Mouse (Mus musculus) liver, embryonic 14.5 days (tissue): Measurements from ENCODE around the gene Trpm4. TPM values are rescaled to one million over a fixed set of nuclear protein-coding genes. Genes with fewer than 3 reads are reported as not detected.

Experiments
- ATAC-seq: fragments of 200-750 bp; cut with Nextera tagmentation; 2 replicates; pipeline ENCODE4 v1.8.0; 2017; ENCODE audit warnings: moderate number of reproducible peaks, mild to moderate bottlenecking, moderate library complexity; ENCODE audit not compliant: insufficient read depth
- DNase-seq, 3 experiments: peaks; one replicate each; pipeline ENCODE4 v3.0.0-alpha.2; 2012 to 2013; ENCODE audit warnings: low read depth in 3 of 3, low spot score in 3 of 3
- H3K27ac ChIP-seq: fragments of 300-500 bp; sonication (generic); 2 replicates; pipeline ENCODE4 v1.5.1; 2014; ENCODE audit warnings: moderate library complexity, mild to moderate bottlenecking, control low read depth, inconsistent platforms
- H3K27me3 ChIP-seq: fragments of 300-500 bp; sonication (generic); 2 replicates; pipeline ENCODE4 v1.6.1; 2014; ENCODE audit warnings: mild to moderate bottlenecking, low read length, moderate library complexity; ENCODE audit not compliant: control insufficient read depth, insufficient read depth
- H3K36me3 ChIP-seq: fragments of 300-500 bp; sonication (generic); replicated peaks from 2 replicates; pipeline ENCODE4 v1.6.1; 2014; ENCODE audit warnings: low read depth; ENCODE audit not compliant: control insufficient read depth, insufficient read depth
- H3K4me1 ChIP-seq, 2 experiments: fragments of 200-500 bp in 1 of 2; fragments of 300-500 bp in 1 of 2; sonication (generic) in 1 of 2; replicated peaks; 2 replicates each; pipeline ENCODE4 v1.6.1; 2012 to 2014; ENCODE audit warnings: antibody characterized with exemption in 1 of 2, inconsistent platforms in 1 of 2, low read length in 1 of 2; ENCODE audit not compliant: control insufficient read depth in 2 of 2, insufficient read depth in 2 of 2
- H3K4me2 ChIP-seq: fragments of 300-500 bp; sonication (generic); 2 replicates; pipeline ENCODE4 v1.6.1; 2014; ENCODE audit warnings: low read depth, mild to moderate bottlenecking, control low read depth, moderate library complexity
- H3K4me3 ChIP-seq, 2 experiments: fragments of 200-500 bp in 1 of 2; fragments of 300-500 bp in 1 of 2; sonication (generic) in 1 of 2; 2 replicates each; pipeline ENCODE4 v1.5.1; 2012 to 2014; ENCODE audit warnings: low read depth in 2 of 2, low read length in 2 of 2, mild to moderate bottlenecking in 2 of 2, control low read depth in 1 of 2, inconsistent platforms in 1 of 2, moderate library complexity in 1 of 2; ENCODE audit not compliant: insufficient read depth in 1 of 2
- H3K9ac ChIP-seq: fragments of 300-500 bp; sonication (generic); replicated peaks from 2 replicates; pipeline ENCODE4 v1.6.1; 2014; ENCODE audit warnings: mild to moderate bottlenecking, control low read depth, moderate library complexity
- H3K9me3 ChIP-seq: fragments of 300-500 bp; sonication (generic); 2 replicates; pipeline ENCODE4 v1.6.1; 2016; ENCODE audit warnings: low read length, mixed read lengths; ENCODE audit not compliant: control insufficient read depth
- CTCF ChIP-seq: IDR thresholded peaks from 2 replicates; pipeline ENCODE4 v1.5.1; 2016; ENCODE audit warnings: antibody characterized with exemption, low read depth, control low read depth
- EP300 ChIP-seq: IDR thresholded peaks from 2 replicates; pipeline ENCODE4 v1.6.1; 2016; ENCODE audit warnings: antibody characterized with exemption, low read depth
- WGBS: fragments of 180-500 bp; shearing (Covaris S2); extraction: QIAGEN DNeasy Blood & Tissue Kit; methylation state at CpG from one replicate; pipeline ENCODE4 v1.1.7; 2014; ENCODE audit not compliant: insufficient replicate concordance; 5-methylcytosine and 5-hydroxymethylcytosine counted together
- polyA plus RNA-seq, 2 experiments: library from polyadenylated mRNA; depleted of rRNA in 1 of 2; stranded (reverse) in 1 of 2; unstranded in 1 of 2; fragments of >200 nt; fragmentation: Nextera tagmentation in 1 of 2; extraction: Ambion mirVana in 1 of 2; gene quantifications; 2 replicates each; pipeline versions ENCODE4 v1.2.1 to v1.2.3; 2012 to 2014

The Trpm4 gene
- polyA plus RNA-seq, 2 experiments: 0.60 to 0.87 TPM

DNA sequence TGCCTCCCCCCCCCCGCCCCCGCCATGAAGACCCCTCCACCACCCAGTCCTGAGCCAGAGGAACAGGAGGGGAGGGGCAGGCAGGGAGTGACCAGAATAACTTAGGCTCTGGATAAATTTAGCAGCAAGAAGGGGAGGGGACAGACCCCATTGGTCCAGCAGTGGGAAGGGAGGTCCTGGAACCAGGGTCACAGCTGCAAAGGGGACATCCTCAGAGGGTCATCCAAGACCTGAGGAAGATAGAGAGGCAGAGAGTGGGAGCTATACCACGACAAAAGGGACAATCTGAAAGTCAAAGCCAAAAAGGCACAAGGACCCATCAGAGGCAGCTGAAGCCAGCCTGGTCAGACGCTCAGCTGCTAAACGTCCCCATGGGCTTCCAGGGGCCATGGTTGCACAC, 1.5 kb upstream of the Trpm4 start, which contains the start of gene Hrc:
TSS of gene Hrc (plus strand) at position 235 of the 400 bp plus-strand sequence.
- peaks cover 0 to 18% of the 10 kb centered on the region in 2 experiments; a peak in 3 of 4 replicates for H3K4me1 ChIP-seq
- DNase-seq: no peak
- ATAC-seq: no peak
- H3K4me2 ChIP-seq: no peak within 1 kb of the TSS
- no peak within 1 kb of the TSS for H3K9ac ChIP-seq
- H3K9me3 ChIP-seq: no peaks in the 10 kb centered on the region
- no peak within 1 kb of the TSS for H3K4me3 ChIP-seq
- H3K36me3 ChIP-seq: no peaks in the 10 kb centered on the region
- TF ChIP-seq CTCF (no peak), EP300 (no peak)
- H3K27me3 ChIP-seq: peaks cover 16% of the 10 kb centered on the region
- H3K27ac ChIP-seq: no peak within 1 kb of the TSS
- WGBS: 35% methylated on average over 5 of the region's 5 CpGs

- H3K36me3 ChIP-seq: no peaks in the 10 kb centered on the region
- DNase-seq (no peak), ATAC-seq (no peak)
- no peaks in the 10 kb centered on the region for H3K9me3 ChIP-seq
- peaks cover 0 to 15% of the 10 kb centered on the region in 2 experiments; a peak in 3 of 4 replicates for H3K4me1 ChIP-seq
- 54% methylated on average over 3 of the region's 3 CpGs for WGBS
- no peak overlapping the region for H3K4me2 ChIP-seq
- H3K4me3 ChIP-seq: no peak overlapping the region
- H3K27me3 ChIP-seq: peaks cover 16% of the 10 kb centered on the region
- H3K9ac ChIP-seq: no peak overlapping the region
- H3K27ac ChIP-seq: no peak overlapping the region
- TF ChIP-seq EP300 (no peak), CTCF (no peak)
These were observed 1.0 kb upstream of the Trpm4 start for GRCm38 (mm10) chr7:45334605-45335004.

- peak overlapping the region; percentile 49 to 50 for H3K4me3 ChIP-seq
- TF ChIP-seq EP300 (no peak), CTCF (no peak)
- no peak for ATAC-seq
- H3K27ac ChIP-seq: no peak overlapping the region
- H3K4me2 ChIP-seq: peak overlapping the region; percentile 68
- H3K9me3 ChIP-seq: no peaks in the 10 kb centered on the region
- DNase-seq: no peak
- 0 out of 2 replicates have a peak overlapping the region, but pooled peaks have one; percentile 20 for H3K9ac ChIP-seq
- peaks cover 16% of the 10 kb centered on the region for H3K27me3 ChIP-seq
- no peaks in the 10 kb centered on the region for H3K36me3 ChIP-seq
- peaks cover 0 to 7% of the 10 kb centered on the region in 2 experiments; a peak in 2 of 4 replicates for H3K4me1 ChIP-seq
- 5% methylated on average over 22 of the region's 22 CpGs for WGBS
These were observed 725 bp downstream of the Trpm4 start for GRCm38 (mm10) chr7:45332685-45333425.

DNA sequence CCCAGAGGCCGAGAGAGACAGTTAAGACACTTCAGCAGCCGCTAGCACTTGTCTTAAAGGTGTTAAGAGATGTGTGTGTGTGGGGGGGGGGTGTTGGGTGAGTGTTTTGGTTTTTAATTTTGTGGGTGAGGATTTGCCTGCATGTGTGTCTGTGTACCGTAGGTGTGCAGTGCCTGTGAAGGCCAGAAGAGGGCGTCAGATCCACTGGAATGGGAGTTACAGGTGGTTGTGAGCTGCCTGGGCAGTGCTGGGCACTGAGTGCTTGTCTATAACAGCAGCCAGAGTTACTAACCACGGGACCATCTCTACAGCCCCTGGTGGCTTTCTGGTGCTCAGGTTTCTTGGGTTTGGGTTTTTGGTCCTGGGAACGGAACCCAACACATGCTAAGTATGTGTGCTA, 2.1 kb downstream of the Trpm4 start:
- H3K9ac ChIP-seq: no peak overlapping the region
- H3K27ac ChIP-seq: no peak overlapping the region
- no peaks in the 10 kb centered on the region for H3K36me3 ChIP-seq
- TF ChIP-seq EP300: no peak
- TF ChIP-seq CTCF: peak; percentile 54
- H3K9me3 ChIP-seq: no peaks in the 10 kb centered on the region
- H3K4me3 ChIP-seq: no peak overlapping the region
- no peak for ATAC-seq
- H3K4me1 ChIP-seq: peaks cover 0 to 6% of the 10 kb centered on the region in 2 experiments; a peak in 2 of 4 replicates
- peaks cover 16% of the 10 kb centered on the region for H3K27me3 ChIP-seq
- 69% methylated on average over 6 of the region's 6 CpGs for WGBS
- DNase-seq: no peak
- H3K4me2 ChIP-seq: no peak overlapping the region

- no peaks in the 10 kb centered on the region for H3K36me3 ChIP-seq
- ATAC-seq (no peak), DNase-seq (no peak)
- H3K27ac ChIP-seq: no peak overlapping the region
- H3K4me1 ChIP-seq: peaks cover 0 to 6% of the 10 kb centered on the region in 2 experiments; a peak in 2 of 4 replicates
- H3K9ac ChIP-seq: no peak overlapping the region
- no peaks in the 10 kb centered on the region for H3K9me3 ChIP-seq
- no peak overlapping the region for H3K4me2 ChIP-seq
- TF ChIP-seq CTCF (no peak), EP300 (no peak)
- peaks cover 16% of the 10 kb centered on the region for H3K27me3 ChIP-seq
- no peak overlapping the region for H3K4me3 ChIP-seq
- 63% methylated on average over 13 of the region's 13 CpGs for WGBS
These were observed 4.6 kb downstream of the Trpm4 start for GRCm38 (mm10) chr7:45328841-45329475.
